ENCODE assay signal across 9 mouse cellular contexts in the genomic region with DNA sequence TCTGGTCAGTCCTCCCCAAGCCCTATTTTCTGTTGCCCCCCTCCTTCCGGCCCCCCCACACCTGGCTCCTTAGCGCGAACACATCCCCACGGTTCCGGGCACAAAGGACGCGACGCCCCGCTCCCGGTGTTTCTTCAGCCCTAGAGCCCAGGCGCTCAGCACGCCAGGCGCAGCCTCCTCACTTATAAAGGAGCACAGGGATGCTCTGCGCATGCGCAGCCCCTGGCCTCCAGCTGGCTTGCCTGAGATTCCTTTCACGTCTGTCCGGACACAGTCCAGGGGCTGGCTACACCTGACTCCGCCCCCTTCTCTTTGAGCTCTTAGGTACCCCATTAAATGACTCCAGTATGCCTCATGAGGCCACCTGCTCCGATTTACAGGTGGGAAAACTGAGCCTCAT. TPM values are rescaled to one million over a fixed set of nuclear protein-coding genes. Genes with fewer than 3 reads are reported as not detected.
DNase-seq lines count a peak whose midpoint lies in the region; ATAC-seq and TF ChIP-seq lines count a peak whose summit lies in the region.
"Had no signal": no experiment of that assay in that cellular context is flagged by ENCODE, and none has a peak within 500 bp of the region (broad histone marks: within the 10 kb centered on the region; RNA-seq: fewer than 3 reads in every experiment).

A gene (minus strand): TSS at position 207 of the 400 bp plus-strand sequence.

- H3K4me3 ChIP-seq in cortical plate, adult 2 months (ENCODE audit: insufficient read depth, low read length) = peak within 1 kb of the TSS; percentile 62
- 0 out of 2 replicates have a peak within 1 kb of the TSS, but pooled peaks have one; percentile 13 for H3K4me3 ChIP-seq in heart, embryonic 13.5 days
- no peak within 1 kb of the TSS for H3K4me3 ChIP-seq in liver, embryonic 12.5 days
- H3K4me3 ChIP-seq: megakaryocyte, embryonic 14.5 days had no signal

- no peaks in the 10 kb centered on the region for H3K36me3 ChIP-seq in heart, embryonic 13.5 days
- H3K36me3 ChIP-seq in liver, embryonic 12.5 days = no peaks in the 10 kb centered on the region

- H3K27ac ChIP-seq in cortical plate, adult 2 months (ENCODE audit: insufficient read depth, low read length) = peak within 1 kb of the TSS; percentile 38
- no peak within 1 kb of the TSS for H3K27ac ChIP-seq in heart, embryonic 13.5 days (replicated peaks)
- H3K27ac ChIP-seq in liver, embryonic 12.5 days = no peak within 1 kb of the TSS

- ATAC-seq in heart, embryonic 13.5 days (ENCODE audit: extremely low read depth, insufficient number of reproducible peaks, low FRiP score, low TSS enrichment) = no peak
- 0 out of 2 replicates have a peak, but pooled peaks have one; percentile 27 for ATAC-seq in liver, embryonic 12.5 days

- H3K4me1 ChIP-seq in cortical plate, adult 2 months (ENCODE audit: control insufficient read depth, insufficient read depth, low read length) = peaks cover 12% of the 10 kb centered on the region
- peaks cover 3% of the 10 kb centered on the region; the same call in 1 of the 2 replicates for H3K4me1 ChIP-seq in heart, embryonic 13.5 days
- 0 out of 2 replicates have a peak, but pooled peaks cover 4% of the 10 kb centered on the region for H3K4me1 ChIP-seq in liver, embryonic 12.5 days

- no peaks in the 10 kb centered on the region for H3K9me3 ChIP-seq in heart, embryonic 13.5 days
- no peaks in the 10 kb centered on the region for H3K9me3 ChIP-seq in liver, embryonic 12.5 days (replicated peaks)
- H3K9me3 ChIP-seq: megakaryocyte, embryonic 14.5 days had no signal

- 3% methylated on average over 19 of the region's 19 CpGs for WGBS in heart, embryonic 13.5 days
- WGBS in liver, embryonic 12.5 days (ENCODE audit: insufficient replicate concordance) = 6% methylated on average over 19 of the region's 19 CpGs

- peaks cover 90% of the 10 kb centered on the region for H3K27me3 ChIP-seq in heart, embryonic 13.5 days (replicated peaks)
- H3K27me3 ChIP-seq in liver, embryonic 12.5 days (replicated peaks) = peaks cover 98% of the 10 kb centered on the region

- H3K4me2 ChIP-seq in heart, embryonic 13.5 days = peak within 1 kb of the TSS; percentile 52
- no peak within 1 kb of the TSS for H3K4me2 ChIP-seq in liver, embryonic 12.5 days

- no peak within 1 kb of the TSS for H3K9ac ChIP-seq in heart, embryonic 13.5 days
- no peak within 1 kb of the TSS for H3K9ac ChIP-seq in liver, embryonic 12.5 days

- TF ChIP-seq CTCF in cortical plate, adult 2 months (IDR thresholded peaks at IDR 0.05; ENCODE audit: extremely low read depth, insufficient read depth, low read length) = no peak

- peak; percentile 100 for TF ChIP-seq POLR2A in cortical plate, adult 2 months (IDR thresholded peaks at IDR 0.05; ENCODE audit: extremely low read depth, insufficient read depth, low read length)

- peak; percentile 52 for DNase-seq in urinary bladder, postnatal 14 days (ENCODE audit: low spot score)
- no peak for DNase-seq in urinary bladder, postnatal 36 days (ENCODE audit: low spot score in 2 of 2)
- peak; percentile 85 for DNase-seq in kidney, postnatal 10 days
- peak; percentile 92 for DNase-seq in retina, embryonic 14.5 days (ENCODE audit: low spot score)
- DNase-seq in spleen, postnatal 4 days (ENCODE audit: low spot score in 2 of 2) = no peak

RNA-seq across cellular contexts. Expression of the gene that starts here (rescaled TPM):
- 79.0 and 82.5 TPM in 2 replicates for polyA plus RNA-seq in cortical plate, adult 2 months (2012; rRNA removed)
- polyA plus RNA-seq in heart, embryonic 13.5 days (2015; fragmentation: Nextera tagmentation; extraction: Ambion mirVana) = 0.17 and 0.36 TPM in 2 replicates
- polyA plus RNA-seq in liver, embryonic 12.5 days (2016; fragmentation: Nextera tagmentation; extraction: Ambion mirVana) = not detected in 2 replicates

Comparison
In these comparisons a context has a peak if more than half of its experiments do, and no peak if none do; other contexts are left out.
1. RNA of the gene that starts here (polyA plus RNA-seq): 79.0 to 82.5 TPM in cortical plate, adult 2 months; 0.17 to 0.36 TPM in heart, embryonic 13.5 days and not detected in liver, embryonic 12.5 days; every median in the first group is over 10 times any median in the second.
2. DNase-seq: peak in urinary bladder, postnatal 14 days (single experiment), kidney, postnatal 10 days (single experiment) and retina, embryonic 14.5 days (single experiment); none in urinary bladder, postnatal 36 days (0 of 2) and spleen, postnatal 4 days (0 of 2).
3. Peak in ATAC-seq in liver, embryonic 12.5 days; RNA of the gene not detected or under 1 TPM.